Mouse (Mus musculus): ENCODE results near the gene 1110002E22Rik. TPM values are rescaled to one million over a fixed set of nuclear protein-coding genes. Genes with fewer than 3 reads are reported as not detected.

The 1110002E22Rik gene
- polyA plus RNA-seq, 1 experiment from 2014 or later = 0.01 TPM

GRCm38 (mm10) chr3:138040938-138041337, 23.9 kb upstream of the 1110002E22Rik start:
- H3K4me3 ChIP-seq (ENCODE audit: low read depth, low read length) = no peak overlapping the region
- ATAC-seq (ENCODE audit: low FRiP score) = no peak
- 73% methylated on average over 2 of the region's 2 CpGs for WGBS
- no peaks in the 10 kb centered on the region for H3K9me3 ChIP-seq (ENCODE audit: control insufficient read depth, low read length)
- H3K27ac ChIP-seq (ENCODE audit: low read depth, low read length) = no peak overlapping the region
- H3K36me3 ChIP-seq (ENCODE audit: control insufficient read depth, insufficient read depth, low read length) = no peaks in the 10 kb centered on the region
- H3K27me3 ChIP-seq (ENCODE audit: control insufficient read depth, insufficient read depth, low read length) = no peaks in the 10 kb centered on the region
- no peak overlapping the region for H3K9ac ChIP-seq (ENCODE audit: low read length)
- no peak overlapping the region for H3K4me2 ChIP-seq
- H3K4me1 ChIP-seq (ENCODE audit: control insufficient read depth, insufficient read depth, low read length) = no peaks in the 10 kb centered on the region
- no peak for DNase-seq (ENCODE audit: low spot score, missing footprints)

GRCm38 (mm10) chr3:138041591-138042301, 23.1 kb upstream of the 1110002E22Rik start:
- no peak overlapping the region for H3K9ac ChIP-seq (ENCODE audit: low read length)
- no peaks in the 10 kb centered on the region for H3K27me3 ChIP-seq (ENCODE audit: control insufficient read depth, insufficient read depth, low read length)
- ATAC-seq (ENCODE audit: low FRiP score) (0 out of 2 replicates have a peak, but pooled peaks have one; percentile 9), DNase-seq (ENCODE audit: low spot score, missing footprints) (peak; percentile 79)
- H3K4me3 ChIP-seq (ENCODE audit: low read depth, low read length) = no peak overlapping the region
- H3K9me3 ChIP-seq (ENCODE audit: control insufficient read depth, low read length) = no peaks in the 10 kb centered on the region
- no peak overlapping the region for H3K4me2 ChIP-seq
- no peaks in the 10 kb centered on the region for H3K36me3 ChIP-seq (ENCODE audit: control insufficient read depth, insufficient read depth, low read length)
- H3K27ac ChIP-seq (ENCODE audit: low read depth, low read length) = no peak overlapping the region
- H3K4me1 ChIP-seq (ENCODE audit: control insufficient read depth, insufficient read depth, low read length) = no peaks in the 10 kb centered on the region
- 56% methylated on average over 3 of the region's 3 CpGs for WGBS

GRCm38 (mm10) chr3:138043316-138043715, 21.5 kb upstream of the 1110002E22Rik start:
- no peak overlapping the region for H3K9ac ChIP-seq (ENCODE audit: low read length)
- WGBS = 86% methylated on average over 7 of the region's 7 CpGs

GRCm38 (mm10) chr3:138049555-138049954, 15.3 kb upstream of the 1110002E22Rik start:
- no peaks in the 10 kb centered on the region for H3K36me3 ChIP-seq (ENCODE audit: control insufficient read depth, insufficient read depth, low read length)

More at GRCm38 (mm10) chr3:138043316-138043715, 21.5 kb upstream of the 1110002E22Rik start:
- no peaks in the 10 kb centered on the region for H3K36me3 ChIP-seq (ENCODE audit: control insufficient read depth, insufficient read depth, low read length)
- H3K27ac ChIP-seq (ENCODE audit: low read depth, low read length) = no peak overlapping the region
- DNase-seq (ENCODE audit: low spot score, missing footprints) (peak; percentile 64), ATAC-seq (ENCODE audit: low FRiP score) (no peak)
- H3K4me1 ChIP-seq (ENCODE audit: control insufficient read depth, insufficient read depth, low read length) = no peaks in the 10 kb centered on the region
- H3K4me3 ChIP-seq (ENCODE audit: low read depth, low read length) = no peak overlapping the region
- no peak overlapping the region for H3K4me2 ChIP-seq
- no peaks in the 10 kb centered on the region for H3K9me3 ChIP-seq (ENCODE audit: control insufficient read depth, low read length)
- no peaks in the 10 kb centered on the region for H3K27me3 ChIP-seq (ENCODE audit: control insufficient read depth, insufficient read depth, low read length)

GRCm38 (mm10) chr3:138050772-138051171, 14.1 kb upstream of the 1110002E22Rik start:
- no peak overlapping the region for H3K27ac ChIP-seq (ENCODE audit: low read depth, low read length)
- no peaks in the 10 kb centered on the region for H3K4me1 ChIP-seq (ENCODE audit: control insufficient read depth, insufficient read depth, low read length)
- WGBS = 89% methylated on average over 11 of the region's 11 CpGs
- H3K27me3 ChIP-seq (ENCODE audit: control insufficient read depth, insufficient read depth, low read length) = no peaks in the 10 kb centered on the region
- no peak overlapping the region for H3K4me3 ChIP-seq (ENCODE audit: low read depth, low read length)
- no peak overlapping the region for H3K4me2 ChIP-seq
- ATAC-seq (ENCODE audit: low FRiP score) (no peak), DNase-seq (ENCODE audit: low spot score, missing footprints) (peak; percentile 26)
- no peak overlapping the region for H3K9ac ChIP-seq (ENCODE audit: low read length)
- H3K9me3 ChIP-seq (ENCODE audit: control insufficient read depth, low read length) = no peaks in the 10 kb centered on the region
- H3K36me3 ChIP-seq (ENCODE audit: control insufficient read depth, insufficient read depth, low read length) = no peaks in the 10 kb centered on the region

More at GRCm38 (mm10) chr3:138049555-138049954, 15.3 kb upstream of the 1110002E22Rik start:
- no peak overlapping the region for H3K27ac ChIP-seq (ENCODE audit: low read depth, low read length)
- H3K9me3 ChIP-seq (ENCODE audit: control insufficient read depth, low read length) = no peaks in the 10 kb centered on the region
- H3K4me1 ChIP-seq (ENCODE audit: control insufficient read depth, insufficient read depth, low read length) = no peaks in the 10 kb centered on the region
- 88% methylated on average over 6 of the region's 6 CpGs for WGBS
- no peak overlapping the region for H3K4me3 ChIP-seq (ENCODE audit: low read depth, low read length)
- ATAC-seq (ENCODE audit: low FRiP score) = no peak
- peak; percentile 53 for DNase-seq (ENCODE audit: low spot score, missing footprints)
- H3K27me3 ChIP-seq (ENCODE audit: control insufficient read depth, insufficient read depth, low read length) = no peaks in the 10 kb centered on the region
- no peak overlapping the region for H3K9ac ChIP-seq (ENCODE audit: low read length)
- H3K4me2 ChIP-seq = no peak overlapping the region

GRCm38 (mm10) chr3:138051431-138051830, 13.4 kb upstream of the 1110002E22Rik start:
- no peak for ATAC-seq (ENCODE audit: low FRiP score)
- H3K9ac ChIP-seq (ENCODE audit: low read length) = no peak overlapping the region
- H3K4me3 ChIP-seq (ENCODE audit: low read depth, low read length) = no peak overlapping the region
- WGBS = 78% methylated on average over 3 of the region's 3 CpGs
- H3K27me3 ChIP-seq (ENCODE audit: control insufficient read depth, insufficient read depth, low read length) = no peaks in the 10 kb centered on the region
- no peaks in the 10 kb centered on the region for H3K9me3 ChIP-seq (ENCODE audit: control insufficient read depth, low read length)
- H3K4me1 ChIP-seq (ENCODE audit: control insufficient read depth, insufficient read depth, low read length) = no peaks in the 10 kb centered on the region
- H3K36me3 ChIP-seq (ENCODE audit: control insufficient read depth, insufficient read depth, low read length) = no peaks in the 10 kb centered on the region
- peak; percentile 12 for DNase-seq (ENCODE audit: low spot score, missing footprints)
- H3K27ac ChIP-seq (ENCODE audit: low read depth, low read length) = no peak overlapping the region
- no peak overlapping the region for H3K4me2 ChIP-seq

- no peak for ATAC-seq (ENCODE audit: low FRiP score)
- H3K36me3 ChIP-seq (ENCODE audit: control insufficient read depth, insufficient read depth, low read length) = no peaks in the 10 kb centered on the region
- no peak overlapping the region for H3K27ac ChIP-seq (ENCODE audit: low read depth, low read length)
- H3K4me3 ChIP-seq (ENCODE audit: low read depth, low read length) = no peak overlapping the region
- 57% methylated on average over 4 of the region's 4 CpGs for WGBS
- H3K4me1 ChIP-seq (ENCODE audit: control insufficient read depth, insufficient read depth, low read length) = 0 out of 2 replicates have a peak, but pooled peaks cover 3% of the 10 kb centered on the region
- no peaks in the 10 kb centered on the region for H3K27me3 ChIP-seq (ENCODE audit: control insufficient read depth, insufficient read depth, low read length)
- H3K4me2 ChIP-seq = no peak overlapping the region
- H3K9ac ChIP-seq (ENCODE audit: low read length) = no peak overlapping the region
- no peaks in the 10 kb centered on the region for H3K9me3 ChIP-seq (ENCODE audit: control insufficient read depth, low read length)
- peak; percentile 59 for DNase-seq (ENCODE audit: low spot score, missing footprints)
These were observed 10.9 kb upstream of the 1110002E22Rik start for GRCm38 (mm10) chr3:138053969-138054368.

GRCm38 (mm10) chr3:138056976-138057375, 7.9 kb upstream of the 1110002E22Rik start:
- H3K27ac ChIP-seq (ENCODE audit: low read depth, low read length) = no peak overlapping the region
- no peaks in the 10 kb centered on the region for H3K27me3 ChIP-seq (ENCODE audit: control insufficient read depth, insufficient read depth, low read length)
- no peaks in the 10 kb centered on the region for H3K36me3 ChIP-seq (ENCODE audit: control insufficient read depth, insufficient read depth, low read length)
- no peak overlapping the region for H3K4me2 ChIP-seq
- ATAC-seq (ENCODE audit: low FRiP score) (no peak), DNase-seq (ENCODE audit: low spot score, missing footprints) (peak; percentile 77)
- H3K9ac ChIP-seq (ENCODE audit: low read length) = no peak overlapping the region
- 60% methylated on average over 7 of the region's 7 CpGs for WGBS
- no peaks in the 10 kb centered on the region for H3K9me3 ChIP-seq (ENCODE audit: control insufficient read depth, low read length)
- no peak overlapping the region for H3K4me3 ChIP-seq (ENCODE audit: low read depth, low read length)
- 0 out of 2 replicates have a peak, but pooled peaks cover 3% of the 10 kb centered on the region for H3K4me1 ChIP-seq (ENCODE audit: control insufficient read depth, insufficient read depth, low read length)

GRCm38 (mm10) chr3:138058226-138058625, 6.6 kb upstream of the 1110002E22Rik start:
- no peak overlapping the region for H3K9ac ChIP-seq (ENCODE audit: low read length)
- no peaks in the 10 kb centered on the region for H3K27me3 ChIP-seq (ENCODE audit: control insufficient read depth, insufficient read depth, low read length)
- H3K36me3 ChIP-seq (ENCODE audit: control insufficient read depth, insufficient read depth, low read length) = no peaks in the 10 kb centered on the region
- ATAC-seq (ENCODE audit: low FRiP score) = no peak
- H3K27ac ChIP-seq (ENCODE audit: low read depth, low read length) = no peak overlapping the region
- WGBS = 44% methylated on average over 4 of the region's 4 CpGs
- DNase-seq (ENCODE audit: low spot score, missing footprints) = peak; percentile 70
- H3K4me1 ChIP-seq (ENCODE audit: control insufficient read depth, insufficient read depth, low read length) = 0 out of 2 replicates have a peak, but pooled peaks cover 3% of the 10 kb centered on the region
- H3K4me3 ChIP-seq (ENCODE audit: low read depth, low read length) = no peak overlapping the region
- no peak overlapping the region for H3K4me2 ChIP-seq
- H3K9me3 ChIP-seq (ENCODE audit: control insufficient read depth, low read length) = no peaks in the 10 kb centered on the region

Measured in midbrain, embryonic 11.5 days (tissue).